Mouse (Mus musculus): ENCODE measurements around the gene Frrs1. TPM values are rescaled to one million over a fixed set of nuclear protein-coding genes. Genes with fewer than 3 reads are reported as not detected.
A peak's percentile ranks its signal among the peaks of the same experiment; 100 is the strongest.

The Frrs1 gene
- total and polyA plus RNA-seq, 3 experiments, result 2.4 to 3.6 (median 3.2) TPM

DNA sequence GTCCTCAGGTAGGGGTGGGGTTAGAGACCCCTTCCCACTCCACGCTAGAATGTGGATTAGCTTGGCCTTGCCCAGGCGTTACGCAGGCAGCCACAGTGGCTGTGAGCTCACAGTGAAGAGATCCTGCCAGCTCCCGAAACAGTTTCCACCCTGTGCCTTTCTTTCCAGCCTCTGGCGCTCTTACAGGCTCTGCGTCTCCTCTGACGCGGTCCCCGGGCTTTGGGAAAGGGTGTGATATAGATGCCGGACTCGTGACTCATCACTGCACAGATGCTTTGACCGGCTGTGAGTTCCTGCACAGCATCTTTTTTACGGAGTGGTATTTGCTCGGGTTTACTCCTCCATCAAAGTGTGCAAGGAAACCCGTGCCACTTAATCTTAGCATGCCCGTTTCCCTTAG lies 46.6 kb downstream of the Frrs1 start:
- 58% methylated on average over 16 of the region's 16 CpGs for WGBS
- Histone ChIP-seq H3K79me2 (replicated peaks; ENCODE audit: control insufficient read depth, insufficient read depth, low read length) (no peaks in the 10 kb centered on the region), H3K27ac (peak overlapping the region; percentile 78), H3K9ac (ENCODE audit: low read depth, low read length) (no peak overlapping the region), H3K4me3 (peak overlapping the region; percentile 3; the same call in 1 of the 2 replicates), H3K36me3 (ENCODE audit: control insufficient read depth, insufficient read depth, low read length) (no peaks in the 10 kb centered on the region), H3K27me3 (ENCODE audit: control insufficient read depth, insufficient read depth, low read length) (no peaks in the 10 kb centered on the region), H3K4me1 (ENCODE audit: control insufficient read depth, insufficient read depth, low read length) (no peaks in the 10 kb centered on the region; the same call in 1 of the 2 replicates)
- DNase-seq, result peak; percentile 59 to 65
- intact Hi-C loops (cut with DNase I), result loop anchor here (2.0 kb wide), 4 partner anchors 13 to 533 kb away; no protein-coding TSS in a partner anchor
- 0 out of 2 replicates have a peak, but pooled peaks have one; percentile 40 for TF ChIP-seq EP300 (IDR thresholded peaks at IDR 0.05; ENCODE audit: insufficient read depth, low read depth, low read length)
- no peak for TF ChIP-seq POLR2A (IDR thresholded peaks at IDR 0.05; ENCODE audit: insufficient read depth, low read depth, low read length)
- TF ChIP-seq CTCF (IDR thresholded peaks at IDR 0.05), result no peak

DNA sequence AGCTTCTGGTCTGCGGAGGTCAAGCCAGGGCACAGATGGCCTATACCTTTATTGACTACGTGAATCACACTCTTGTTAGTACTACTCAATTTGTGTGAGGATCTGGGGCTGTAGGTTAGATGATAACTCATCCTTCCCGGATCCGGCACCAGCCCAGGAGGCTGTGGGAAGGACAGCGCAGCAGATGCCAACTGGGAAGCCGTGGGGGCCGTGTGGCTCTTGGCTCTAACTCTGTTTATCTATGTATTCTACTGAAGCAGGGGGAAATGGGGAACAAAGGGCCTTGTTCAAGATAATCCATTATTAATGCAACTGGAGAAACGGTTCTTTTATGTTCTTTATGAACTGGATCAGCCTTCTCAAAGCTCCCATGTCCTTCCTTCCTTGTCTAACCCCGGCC lies 47.3 kb downstream of the Frrs1 start:
- no peaks in the 10 kb centered on the region for H3K36me3 ChIP-seq (ENCODE audit: control insufficient read depth, insufficient read depth, low read length)
- peak overlapping the region; percentile 78 for H3K27ac ChIP-seq
- no peak overlapping the region for H3K9ac ChIP-seq (ENCODE audit: low read depth, low read length)
- no peaks in the 10 kb centered on the region for H3K27me3 ChIP-seq (ENCODE audit: control insufficient read depth, insufficient read depth, low read length)
- no peaks in the 10 kb centered on the region for H3K79me2 ChIP-seq (replicated peaks; ENCODE audit: control insufficient read depth, insufficient read depth, low read length)
- H3K4me3 ChIP-seq, result no peak overlapping the region
- no peaks in the 10 kb centered on the region; the same call in 1 of the 2 replicates for H3K4me1 ChIP-seq (ENCODE audit: control insufficient read depth, insufficient read depth, low read length)
- TF ChIP-seq POLR2A (IDR thresholded peaks at IDR 0.05; ENCODE audit: insufficient read depth, low read depth, low read length) (no peak), CTCF (IDR thresholded peaks at IDR 0.05) (no peak), EP300 (IDR thresholded peaks at IDR 0.05; ENCODE audit: insufficient read depth, low read depth, low read length) (no peak)
- 58% methylated on average over 9 of the region's 9 CpGs for WGBS
- DNase-seq, result no peak
- intact Hi-C loops (cut with DNase I), result no loop called here

- 49% methylated on average over 6 of the region's 6 CpGs for WGBS
- Histone ChIP-seq H3K4me1 (ENCODE audit: control insufficient read depth, insufficient read depth, low read length) (peaks cover 4% of the 10 kb centered on the region; the same call in 1 of the 2 replicates), H3K4me3 (no peak overlapping the region), H3K36me3 (ENCODE audit: control insufficient read depth, insufficient read depth, low read length) (peaks cover 5% of the 10 kb centered on the region; the same call in 1 of the 2 replicates), H3K9ac (ENCODE audit: low read depth, low read length) (no peak overlapping the region), H3K27me3 (ENCODE audit: control insufficient read depth, insufficient read depth, low read length) (no peaks in the 10 kb centered on the region; the same call in 1 of the 2 replicates), H3K27ac (peak overlapping the region; percentile 44), H3K79me2 (replicated peaks; ENCODE audit: control insufficient read depth, insufficient read depth, low read length) (no peaks in the 10 kb centered on the region)
- TF ChIP-seq POLR2A (IDR thresholded peaks at IDR 0.05; ENCODE audit: insufficient read depth, low read depth, low read length) (no peak), EP300 (IDR thresholded peaks at IDR 0.05; ENCODE audit: insufficient read depth, low read depth, low read length) (no peak), CTCF (IDR thresholded peaks at IDR 0.05) (no peak)
- peak in 1 of 2 experiments; percentile 8 for DNase-seq
- intact Hi-C loops (cut with DNase I), result no loop called here
Observed at GRCm38 (mm10) chr3:116914374-116914773, 55.1 kb downstream of the Frrs1 start.

GRCm38 (mm10) chr3:116914931-116915330 lies 55.7 kb downstream of the Frrs1 start:
- H3K4me1 ChIP-seq (ENCODE audit: control insufficient read depth, insufficient read depth, low read length), result peaks cover 4% of the 10 kb centered on the region; the same call in 1 of the 2 replicates
- 30% methylated on average over 3 of the region's 3 CpGs for WGBS
- peak overlapping the region; percentile 44 for H3K27ac ChIP-seq
- TF ChIP-seq POLR2A (IDR thresholded peaks at IDR 0.05; ENCODE audit: insufficient read depth, low read depth, low read length), result no peak
- no peak for TF ChIP-seq EP300 (IDR thresholded peaks at IDR 0.05; ENCODE audit: insufficient read depth, low read depth, low read length)
- no peak for TF ChIP-seq CTCF (IDR thresholded peaks at IDR 0.05)
- H3K27me3 ChIP-seq (ENCODE audit: control insufficient read depth, insufficient read depth, low read length), result no peaks in the 10 kb centered on the region; the same call in 1 of the 2 replicates
- H3K4me3 ChIP-seq, result no peak overlapping the region
- H3K36me3 ChIP-seq (ENCODE audit: control insufficient read depth, insufficient read depth, low read length), result peaks cover 6% of the 10 kb centered on the region; the same call in 1 of the 2 replicates
- DNase-seq, result peak in 1 of 2 experiments; percentile 14
- intact Hi-C loops (cut with DNase I), result no loop called here
- no peaks in the 10 kb centered on the region; the same call in 1 of the 2 replicates for H3K79me2 ChIP-seq (replicated peaks; ENCODE audit: control insufficient read depth, insufficient read depth, low read length)
- H3K9ac ChIP-seq (ENCODE audit: low read depth, low read length), result no peak overlapping the region

- Histone ChIP-seq H3K27me3 (ENCODE audit: control insufficient read depth, insufficient read depth, low read length) (no peaks in the 10 kb centered on the region; the same call in 1 of the 2 replicates), H3K79me2 (replicated peaks; ENCODE audit: control insufficient read depth, insufficient read depth, low read length) (no peaks in the 10 kb centered on the region; the same call in 1 of the 2 replicates), H3K9ac (ENCODE audit: low read depth, low read length) (no peak overlapping the region), H3K27ac (no peak overlapping the region), H3K4me1 (ENCODE audit: control insufficient read depth, insufficient read depth, low read length) (peaks cover 5% of the 10 kb centered on the region), H3K4me3 (no peak overlapping the region), H3K36me3 (ENCODE audit: control insufficient read depth, insufficient read depth, low read length) (peaks cover 16% of the 10 kb centered on the region)
- intact Hi-C loops (cut with DNase I), result no loop called here
- no peak for DNase-seq
- 83% methylated on average over 4 of the region's 4 CpGs for WGBS
- no peak for TF ChIP-seq CTCF (IDR thresholded peaks at IDR 0.05)
- TF ChIP-seq EP300 (IDR thresholded peaks at IDR 0.05; ENCODE audit: insufficient read depth, low read depth, low read length), result no peak
- no peak for TF ChIP-seq POLR2A (IDR thresholded peaks at IDR 0.05; ENCODE audit: insufficient read depth, low read depth, low read length)
Observed at GRCm38 (mm10) chr3:116917016-116917415, 57.8 kb downstream of the Frrs1 start.

DNA sequence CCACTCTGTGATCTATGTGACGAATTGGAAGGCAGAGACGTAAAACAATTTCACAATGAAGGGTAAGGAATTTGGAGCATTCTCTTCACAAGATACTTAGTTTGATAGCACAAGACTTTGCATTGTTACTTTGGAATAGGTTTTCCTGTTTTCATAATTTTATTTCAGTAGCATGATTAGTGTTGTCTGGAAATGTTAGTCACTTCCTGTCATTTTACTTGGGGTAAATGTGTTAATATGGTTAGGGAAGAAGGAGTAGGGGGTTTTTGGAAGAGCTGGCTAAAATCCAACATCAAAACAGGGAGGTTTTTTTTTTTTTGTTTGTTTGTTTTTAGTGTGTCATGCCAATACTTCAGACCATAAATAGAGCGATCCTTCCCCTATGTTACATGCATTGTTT lies 62.3 kb downstream of the Frrs1 start:
- H3K27me3 ChIP-seq (ENCODE audit: control insufficient read depth, insufficient read depth, low read length), result no peaks in the 10 kb centered on the region
- DNase-seq, result no peak
- peaks cover 25% of the 10 kb centered on the region for H3K36me3 ChIP-seq (ENCODE audit: control insufficient read depth, insufficient read depth, low read length)
- H3K79me2 ChIP-seq (replicated peaks; ENCODE audit: control insufficient read depth, insufficient read depth, low read length), result no peaks in the 10 kb centered on the region; the same call in 1 of the 2 replicates
- H3K4me3 ChIP-seq, result no peak overlapping the region
- TF ChIP-seq POLR2A (IDR thresholded peaks at IDR 0.05; ENCODE audit: insufficient read depth, low read depth, low read length) (no peak), CTCF (IDR thresholded peaks at IDR 0.05) (no peak), EP300 (IDR thresholded peaks at IDR 0.05; ENCODE audit: insufficient read depth, low read depth, low read length) (no peak)
- 42% methylated on average over 3 of the region's 3 CpGs for WGBS
- H3K4me1 ChIP-seq (ENCODE audit: control insufficient read depth, insufficient read depth, low read length), result peaks cover 2% of the 10 kb centered on the region
- no peak overlapping the region for H3K9ac ChIP-seq (ENCODE audit: low read depth, low read length)
- intact Hi-C loops (cut with DNase I), result loop anchor here (1.0 to 5.0 kb wide), 3 partner anchors 31 to 146 kb away; no protein-coding TSS in a partner anchor
- peak overlapping the region; percentile 50; the same call in 1 of the 2 replicates for H3K27ac ChIP-seq
